Mouse (Mus musculus) kidney, postnatal 14 days (tissue): ENCODE measurements around the gene Pla2g4a.

ENCODE experiments used
- DNase-seq: peaks from one replicate; pipeline ENCODE4 v3.0.0; 2022; ENCODE audit warnings: mixed read lengths

Gene Pla2g4a

DNA sequence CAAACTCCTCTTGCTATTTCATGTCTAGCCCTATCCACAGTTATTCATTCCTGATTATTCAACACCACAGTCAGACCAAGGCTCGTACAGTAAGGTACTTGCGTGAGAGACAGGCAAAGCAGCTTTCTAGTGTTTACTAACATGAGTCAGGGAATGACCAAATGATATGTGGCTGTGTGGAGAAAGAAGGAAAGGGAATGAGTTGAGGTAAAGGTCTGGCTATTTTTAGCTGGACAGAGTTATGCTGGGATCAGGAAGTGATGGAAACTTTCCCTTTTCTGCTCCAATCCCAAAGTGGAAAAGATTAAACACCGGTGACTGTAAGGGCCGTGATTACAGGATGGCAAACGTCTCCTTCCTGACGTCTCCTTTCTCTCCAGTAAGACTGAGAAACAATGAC lies 114.4 kb downstream of the Pla2g4a start:
- DNase-seq, result no peak

DNA sequence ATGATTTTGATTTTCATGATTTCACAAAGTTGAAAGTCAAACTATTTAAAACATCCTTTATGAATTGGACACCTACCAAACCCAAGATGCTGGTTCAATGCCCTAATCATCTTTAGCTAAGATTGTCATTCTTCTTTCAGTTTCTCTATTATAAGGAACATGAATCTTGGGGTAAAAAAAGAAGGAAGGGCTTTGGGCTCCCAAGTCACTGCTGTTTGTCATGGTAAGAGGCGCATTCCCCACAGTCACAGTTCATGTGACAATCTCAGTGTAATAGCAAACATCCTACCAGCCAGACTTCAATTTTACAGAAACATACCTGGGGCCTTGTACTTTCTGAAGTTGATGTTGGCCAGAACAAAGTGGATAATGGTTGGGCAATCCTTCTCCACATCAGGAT lies 119.2 kb downstream of the Pla2g4a start:
- no peak for DNase-seq

DNA sequence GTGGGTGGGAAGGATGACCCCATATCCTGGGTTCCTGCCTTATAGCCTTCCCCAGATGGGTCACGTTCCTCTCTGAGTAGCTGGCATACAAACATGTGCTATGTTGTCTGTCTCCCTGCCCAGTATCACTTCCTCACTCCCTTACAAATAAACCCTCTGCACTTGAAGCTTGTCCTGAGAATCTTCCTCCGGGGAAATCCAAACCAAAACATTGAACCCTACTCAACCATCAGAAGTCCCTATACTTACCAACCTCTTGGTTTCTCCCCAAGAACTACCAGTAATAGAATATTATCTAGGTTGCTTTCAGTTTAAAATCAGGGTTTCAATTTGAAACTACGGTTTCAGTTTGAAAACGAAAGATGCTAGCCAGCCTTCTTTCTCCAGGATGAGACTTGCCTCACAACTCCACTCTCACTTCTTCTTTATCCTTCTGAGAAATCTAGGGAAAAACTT lies 120.1 kb downstream of the Pla2g4a start:
- no peak for DNase-seq

DNA sequence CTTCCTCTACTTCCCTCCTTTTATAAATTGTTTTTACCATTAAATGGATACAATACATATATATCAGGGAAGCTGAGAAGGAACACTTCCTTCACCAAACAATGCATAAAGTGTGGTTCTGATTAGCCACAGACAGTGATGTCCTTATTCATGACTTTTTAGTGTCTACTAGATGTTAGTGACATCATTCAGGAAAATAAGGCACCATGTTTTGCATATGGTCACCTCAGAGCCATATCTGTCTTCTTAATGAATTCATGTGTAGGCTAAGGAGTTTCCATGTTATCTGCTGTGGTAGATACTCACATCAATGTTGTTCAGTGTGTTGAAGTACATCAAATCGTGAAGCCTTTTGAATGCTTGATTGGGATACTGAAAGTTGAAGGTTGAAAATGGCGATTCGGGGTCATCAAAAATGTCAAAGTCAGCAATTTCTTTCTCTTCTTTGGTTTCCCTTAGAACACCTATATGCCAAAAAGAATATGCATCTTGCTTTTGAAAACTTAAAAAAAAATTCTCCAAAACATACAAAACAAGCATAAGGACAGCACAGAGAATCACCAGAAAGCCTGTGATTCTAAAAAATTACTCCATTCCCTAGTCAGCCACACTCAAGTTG lies 120.7 kb downstream of the Pla2g4a start:
- DNase-seq, result no peak

DNA sequence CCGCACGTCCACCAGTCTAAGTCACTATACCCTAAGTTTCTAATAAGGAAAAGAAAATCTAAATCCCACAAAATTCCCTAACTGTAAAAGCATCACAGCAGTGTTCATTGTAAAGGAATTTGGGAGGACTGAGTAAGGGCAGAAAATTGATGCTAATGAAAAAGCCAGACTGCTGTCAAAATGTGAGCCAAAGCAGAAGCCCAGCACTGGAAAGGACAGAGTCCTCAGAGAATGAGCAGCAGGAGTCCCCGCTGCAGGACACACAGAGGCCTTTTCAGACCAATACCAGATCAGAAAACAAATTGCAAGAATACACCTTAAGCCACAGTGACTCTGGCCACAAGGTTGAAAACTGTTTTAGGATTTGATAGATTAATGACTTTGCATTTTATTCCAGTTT lies 124.6 kb downstream of the Pla2g4a start:
- DNase-seq, result no peak

DNA sequence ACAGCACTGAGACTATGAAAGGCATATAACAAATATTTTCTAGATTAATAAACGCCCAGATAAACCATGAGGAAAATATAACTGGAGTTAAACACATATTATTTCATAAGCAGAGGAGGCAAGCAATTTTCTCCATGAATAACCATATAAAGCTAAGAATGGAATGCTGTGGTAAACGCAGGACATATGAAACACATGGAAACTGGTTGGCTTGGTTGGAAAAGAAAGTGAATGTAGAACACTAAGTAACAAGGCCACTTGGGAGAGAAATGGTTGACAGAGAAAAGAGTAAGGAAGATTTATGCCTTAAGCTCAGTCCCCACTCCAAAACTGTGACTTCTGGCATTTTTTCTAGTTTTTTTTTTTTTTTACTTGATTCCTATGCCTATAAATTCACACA lies 127.2 kb downstream of the Pla2g4a start:
- DNase-seq, result no peak

DNA sequence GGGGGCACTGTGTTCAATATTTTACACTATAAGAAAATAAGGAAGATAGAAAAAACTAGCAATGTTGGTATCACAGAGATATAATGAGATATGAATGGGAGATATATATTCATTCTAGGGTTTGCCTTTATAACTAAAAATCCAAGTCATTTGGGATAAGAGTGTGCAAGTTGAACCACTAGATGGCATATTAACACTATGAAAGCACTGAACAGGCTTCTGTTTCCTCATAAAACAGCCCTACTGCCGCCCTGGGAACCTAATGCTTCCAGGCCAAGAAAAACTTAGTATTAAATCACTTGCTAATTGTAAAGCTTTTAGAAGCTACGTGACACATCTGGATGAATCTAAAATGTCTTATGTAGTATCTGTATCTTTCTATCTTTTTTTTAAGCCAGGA lies 128.1 kb downstream of the Pla2g4a start:
- peak; percentile 30 for DNase-seq

DNA sequence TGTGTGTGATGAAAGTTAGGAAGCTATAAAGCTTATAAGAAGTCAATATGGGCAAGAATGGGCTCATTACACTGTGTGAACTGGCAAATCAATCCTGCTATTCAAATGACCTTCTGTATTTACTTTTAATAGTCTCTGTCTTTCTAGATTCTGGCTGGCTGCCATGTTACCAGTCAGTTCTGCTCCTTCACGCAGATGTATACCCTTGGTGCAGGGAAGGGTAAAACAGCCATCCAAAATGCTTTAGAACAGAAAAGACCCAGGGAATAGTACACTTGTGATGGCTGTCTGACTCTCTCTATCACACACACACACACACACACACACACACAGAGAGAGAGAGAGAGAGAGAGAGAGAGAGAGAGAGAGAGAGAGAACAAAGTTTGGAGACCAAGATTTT lies 128.6 kb downstream of the Pla2g4a start:
- no peak for DNase-seq

DNA sequence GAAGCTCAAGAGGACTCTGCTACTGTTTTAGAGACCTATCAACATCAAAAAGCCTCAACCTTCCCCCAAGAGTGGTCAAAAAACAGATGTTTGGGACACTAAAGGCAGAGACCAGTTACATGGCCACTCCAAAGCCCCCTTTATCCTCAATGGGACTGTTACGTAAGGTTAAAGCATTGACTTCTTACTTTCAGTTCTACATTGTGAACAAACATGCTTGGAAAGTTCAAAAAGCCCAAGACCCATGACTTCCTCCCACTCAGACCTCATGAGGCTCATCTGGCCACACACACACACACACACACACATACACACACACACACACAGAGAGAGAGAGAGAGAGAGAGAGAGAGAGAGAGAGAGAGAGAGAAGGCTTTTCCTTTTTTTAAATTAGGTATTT lies 130.0 kb downstream of the Pla2g4a start:
- DNase-seq, result no peak

DNA sequence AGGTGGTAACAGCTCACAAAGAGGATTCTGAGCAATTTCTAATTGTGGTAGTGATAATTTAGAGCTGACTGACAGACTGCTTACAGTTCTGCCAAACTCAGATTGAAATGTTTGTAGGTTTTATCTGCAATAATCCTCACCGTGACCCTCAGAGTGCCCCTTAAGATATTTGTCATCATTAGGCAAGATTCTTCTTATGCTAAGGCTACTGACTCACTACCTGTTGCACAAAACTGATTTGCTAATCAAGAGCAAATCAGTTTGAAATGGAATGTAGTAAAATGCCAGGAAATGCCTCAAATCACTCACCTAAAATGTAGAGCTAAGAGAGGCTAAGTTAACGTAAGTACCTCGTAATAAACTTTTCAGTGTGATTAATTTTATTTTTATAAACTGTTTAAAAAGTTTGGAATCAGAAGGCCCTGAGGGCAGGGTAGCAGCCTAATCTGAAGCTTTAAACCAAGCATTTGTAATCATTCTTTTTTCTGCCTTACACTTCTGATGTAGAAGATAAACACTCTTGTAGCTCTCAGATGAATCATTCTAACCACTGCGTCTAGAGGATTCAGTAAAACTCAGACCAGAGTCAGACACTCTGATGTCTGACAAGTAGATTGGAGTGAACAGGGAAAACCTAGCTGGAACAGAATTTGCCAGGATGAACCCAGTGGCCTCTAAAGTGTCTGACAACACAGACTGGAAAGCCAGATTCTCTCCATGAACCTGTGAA lies 147.3 kb downstream of the Pla2g4a start:
- no peak for DNase-seq

DNA sequence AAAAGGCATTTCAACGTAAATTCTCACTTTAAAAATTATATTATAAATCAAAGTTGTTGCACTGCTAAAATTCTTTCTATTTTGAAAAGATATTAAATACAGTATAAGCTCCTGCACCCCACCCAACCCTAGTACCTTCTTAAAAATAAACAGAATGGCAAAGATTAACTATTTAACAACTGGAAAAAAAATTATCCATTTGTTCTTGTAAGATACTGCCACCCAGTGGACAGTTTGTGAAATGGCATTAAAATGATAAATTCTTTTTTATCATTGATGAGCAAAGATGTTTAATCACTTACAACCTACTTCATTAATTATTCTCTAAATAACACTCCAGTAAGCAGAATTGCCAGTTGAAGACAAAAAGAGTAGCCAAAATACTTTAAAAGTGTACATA lies 151.6 kb downstream of the Pla2g4a start:
- no peak for DNase-seq
